Mouse (Mus musculus): ENCODE results near the gene Pdzd2. TPM values are rescaled to one million over a fixed set of nuclear protein-coding genes. Genes with fewer than 3 reads are reported as not detected.

Pdzd2 gene
- polyA plus RNA-seq, 1 experiment from 2014 or later: 13.7 TPM

GRCm38 (mm10) chr15:12725256-12725655 is 14.5 kb downstream of the Pdzd2 start:
- Histone ChIP-seq H3K9ac (no peak overlapping the region), H3K4me1 (no peaks in the 10 kb centered on the region), H3K27ac (no peak overlapping the region), H3K4me3 (no peak overlapping the region), H3K9me3 (no peaks in the 10 kb centered on the region), H3K4me2 (replicated peaks) (no peak overlapping the region), H3K27me3 (no peaks in the 10 kb centered on the region), H3K36me3 (no peaks in the 10 kb centered on the region)
- 73% methylated on average over 5 of the region's 5 CpGs for WGBS
- no peak for ATAC-seq (ENCODE audit: insufficient number of reproducible peaks, insufficient read depth, low FRiP score, low TSS enrichment)

- H3K9me3 ChIP-seq: no peaks in the 10 kb centered on the region
- H3K4me1 ChIP-seq: peaks cover 8% of the 10 kb centered on the region; the same call in 1 of the 2 replicates
- no peak for ATAC-seq (ENCODE audit: insufficient number of reproducible peaks, insufficient read depth, low FRiP score, low TSS enrichment)
- H3K27ac ChIP-seq: no peak overlapping the region
- no peak overlapping the region for H3K9ac ChIP-seq
- H3K4me2 ChIP-seq (replicated peaks): no peak overlapping the region
- no peaks in the 10 kb centered on the region for H3K27me3 ChIP-seq
- H3K36me3 ChIP-seq: no peaks in the 10 kb centered on the region
- no peak overlapping the region for H3K4me3 ChIP-seq
- 76% methylated on average over 6 of the region's 6 CpGs for WGBS
Measured at GRCm38 (mm10) chr15:12721684-12722500, 17.8 kb downstream of the Pdzd2 start.

- WGBS: 70% methylated on average over 14 of the region's 14 CpGs
- peaks cover 8% of the 10 kb centered on the region; the same call in 1 of the 2 replicates for H3K4me1 ChIP-seq
- H3K4me3 ChIP-seq: no peak overlapping the region
- H3K27ac ChIP-seq: no peak overlapping the region
- no peak for ATAC-seq (ENCODE audit: insufficient number of reproducible peaks, insufficient read depth, low FRiP score, low TSS enrichment)
- no peak overlapping the region for H3K9ac ChIP-seq
- no peaks in the 10 kb centered on the region for H3K9me3 ChIP-seq
- H3K4me2 ChIP-seq (replicated peaks): no peak overlapping the region
- no peaks in the 10 kb centered on the region for H3K36me3 ChIP-seq
- no peaks in the 10 kb centered on the region for H3K27me3 ChIP-seq
Measured at GRCm38 (mm10) chr15:12718819-12719218, 20.9 kb downstream of the Pdzd2 start.

- H3K27me3 ChIP-seq: no peaks in the 10 kb centered on the region
- WGBS: 88% methylated on average over 3 of the region's 3 CpGs
- H3K27ac ChIP-seq: no peak overlapping the region
- no peaks in the 10 kb centered on the region for H3K9me3 ChIP-seq
- no peak for ATAC-seq (ENCODE audit: insufficient number of reproducible peaks, insufficient read depth, low FRiP score, low TSS enrichment)
- H3K9ac ChIP-seq: no peak overlapping the region
- no peak overlapping the region for H3K4me3 ChIP-seq
- peaks cover 8% of the 10 kb centered on the region; the same call in 1 of the 2 replicates for H3K4me1 ChIP-seq
- no peak overlapping the region for H3K4me2 ChIP-seq (replicated peaks)
- no peaks in the 10 kb centered on the region for H3K36me3 ChIP-seq
Measured at GRCm38 (mm10) chr15:12717410-12717809, 22.3 kb downstream of the Pdzd2 start.

- no peaks in the 10 kb centered on the region for H3K36me3 ChIP-seq
- no peaks in the 10 kb centered on the region for H3K27me3 ChIP-seq
- no peak overlapping the region for H3K9ac ChIP-seq
- peaks cover 8% of the 10 kb centered on the region; the same call in 1 of the 2 replicates for H3K4me1 ChIP-seq
- no peak for ATAC-seq (ENCODE audit: insufficient number of reproducible peaks, insufficient read depth, low FRiP score, low TSS enrichment)
- no peak overlapping the region for H3K4me2 ChIP-seq (replicated peaks)
- 73% methylated on average over 8 of the region's 8 CpGs for WGBS
- no peaks in the 10 kb centered on the region for H3K9me3 ChIP-seq
- H3K4me3 ChIP-seq: no peak overlapping the region
- no peak overlapping the region for H3K27ac ChIP-seq
Measured at GRCm38 (mm10) chr15:12716881-12717280, 22.8 kb downstream of the Pdzd2 start.

- Histone ChIP-seq H3K9ac (no peak overlapping the region), H3K4me1 (peaks cover 8% of the 10 kb centered on the region; the same call in 1 of the 2 replicates), H3K27ac (no peak overlapping the region), H3K9me3 (no peaks in the 10 kb centered on the region), H3K27me3 (no peaks in the 10 kb centered on the region), H3K4me2 (replicated peaks) (no peak overlapping the region), H3K36me3 (no peaks in the 10 kb centered on the region), H3K4me3 (no peak overlapping the region)
- WGBS: 89% methylated on average over 2 of the region's 2 CpGs
- ATAC-seq (ENCODE audit: insufficient number of reproducible peaks, insufficient read depth, low FRiP score, low TSS enrichment): no peak
Measured at GRCm38 (mm10) chr15:12714322-12714721, 25.4 kb downstream of the Pdzd2 start.

- Histone ChIP-seq H3K4me2 (replicated peaks) (no peak overlapping the region), H3K4me1 (no peaks in the 10 kb centered on the region), H3K9ac (no peak overlapping the region), H3K9me3 (no peaks in the 10 kb centered on the region), H3K36me3 (no peaks in the 10 kb centered on the region), H3K27me3 (no peaks in the 10 kb centered on the region), H3K27ac (no peak overlapping the region), H3K4me3 (no peak overlapping the region)
- 72% methylated on average over 2 of the region's 2 CpGs for WGBS
- ATAC-seq (ENCODE audit: insufficient number of reproducible peaks, insufficient read depth, low FRiP score, low TSS enrichment): no peak
Measured at GRCm38 (mm10) chr15:12713216-12713615, 26.5 kb downstream of the Pdzd2 start.

- Histone ChIP-seq H3K36me3 (no peaks in the 10 kb centered on the region), H3K27me3 (no peaks in the 10 kb centered on the region), H3K4me3 (no peak overlapping the region), H3K27ac (no peak overlapping the region), H3K9ac (no peak overlapping the region), H3K4me1 (no peaks in the 10 kb centered on the region), H3K9me3 (no peaks in the 10 kb centered on the region), H3K4me2 (replicated peaks) (no peak overlapping the region)
- no peak for ATAC-seq (ENCODE audit: insufficient number of reproducible peaks, insufficient read depth, low FRiP score, low TSS enrichment)
- 89% methylated on average over 3 of the region's 3 CpGs for WGBS
Measured at GRCm38 (mm10) chr15:12710036-12710435, 29.7 kb downstream of the Pdzd2 start.

GRCm38 (mm10) chr15:12708297-12708696 is 31.4 kb downstream of the Pdzd2 start:
- WGBS: 7% methylated on average over 1 of the region's 1 CpGs
- ATAC-seq (ENCODE audit: insufficient number of reproducible peaks, insufficient read depth, low FRiP score, low TSS enrichment): no peak
- H3K9ac ChIP-seq: no peak overlapping the region
- 0 out of 2 replicates have a peak, but pooled peaks cover 3% of the 10 kb centered on the region for H3K4me1 ChIP-seq
- no peak overlapping the region for H3K4me2 ChIP-seq (replicated peaks)
- no peak overlapping the region for H3K27ac ChIP-seq
- H3K27me3 ChIP-seq: no peaks in the 10 kb centered on the region
- H3K9me3 ChIP-seq: no peaks in the 10 kb centered on the region
- no peaks in the 10 kb centered on the region for H3K36me3 ChIP-seq
- no peak overlapping the region for H3K4me3 ChIP-seq

- WGBS: 50% methylated on average over 3 of the region's 3 CpGs
- no peak for ATAC-seq (ENCODE audit: insufficient number of reproducible peaks, insufficient read depth, low FRiP score, low TSS enrichment)
- Histone ChIP-seq H3K27me3 (0 out of 2 replicates have a peak, but pooled peaks cover 4% of the 10 kb centered on the region), H3K9ac (no peak overlapping the region), H3K4me3 (no peak overlapping the region), H3K4me1 (0 out of 2 replicates have a peak, but pooled peaks cover 3% of the 10 kb centered on the region), H3K9me3 (no peaks in the 10 kb centered on the region), H3K27ac (no peak overlapping the region), H3K4me2 (replicated peaks) (no peak overlapping the region), H3K36me3 (no peaks in the 10 kb centered on the region)
Measured at GRCm38 (mm10) chr15:12706902-12707301, 32.8 kb downstream of the Pdzd2 start.

GRCm38 (mm10) chr15:12700367-12700766 is 39.4 kb downstream of the Pdzd2 start:
- WGBS: 43% methylated on average over 9 of the region's 9 CpGs

GRCm38 (mm10) chr15:12697741-12698140 is 42.0 kb downstream of the Pdzd2 start:
- H3K4me1 ChIP-seq: peaks cover 13% of the 10 kb centered on the region
- no peaks in the 10 kb centered on the region for H3K9me3 ChIP-seq
- 0 out of 2 replicates have a peak, but pooled peaks cover 4% of the 10 kb centered on the region for H3K27me3 ChIP-seq
- ATAC-seq (ENCODE audit: insufficient number of reproducible peaks, insufficient read depth, low FRiP score, low TSS enrichment): no peak
- no peak overlapping the region for H3K9ac ChIP-seq
- 64% methylated on average over 7 of the region's 7 CpGs for WGBS
- no peak overlapping the region for H3K27ac ChIP-seq
- H3K4me2 ChIP-seq (replicated peaks): no peak overlapping the region
- H3K36me3 ChIP-seq: no peaks in the 10 kb centered on the region
- no peak overlapping the region for H3K4me3 ChIP-seq

More at GRCm38 (mm10) chr15:12700367-12700766, 39.4 kb downstream of the Pdzd2 start:
- H3K36me3 ChIP-seq: no peaks in the 10 kb centered on the region
- no peak for ATAC-seq (ENCODE audit: insufficient number of reproducible peaks, insufficient read depth, low FRiP score, low TSS enrichment)
- H3K4me2 ChIP-seq (replicated peaks): no peak overlapping the region
- H3K9ac ChIP-seq: no peak overlapping the region
- H3K4me1 ChIP-seq: peaks cover 15% of the 10 kb centered on the region
- no peak overlapping the region for H3K4me3 ChIP-seq
- 0 out of 2 replicates have a peak, but pooled peaks cover 4% of the 10 kb centered on the region for H3K27me3 ChIP-seq
- no peak overlapping the region for H3K27ac ChIP-seq
- H3K9me3 ChIP-seq: no peaks in the 10 kb centered on the region

Measured in embryonic facial prominence, embryonic 12.5 days (tissue).